Mouse (Mus musculus): ENCODE results near the gene Rab11a.
A peak's percentile ranks its signal among the peaks of the same experiment; 100 is the strongest.
"Not testable (repeated sequence)": the region's sequence is repeated elsewhere in the genome, so short reads cannot be mapped to it uniquely, and the experiment has no call there.

Rab11a gene

GRCm38 (mm10) chr9:64742453-64742852, 4.9 kb upstream of the Rab11a start:
- DNase-seq (ENCODE audit: low spot score in 2 of 2), result no peak

- no peak for DNase-seq (ENCODE audit: low spot score in 2 of 2)
These were observed 1.4 kb upstream of the Rab11a start for GRCm38 (mm10) chr9:64739001-64739400.

GRCm38 (mm10) chr9:64736639-64737405, 736 bp downstream of the Rab11a start:
- peak in 1 of 2 experiments; percentile 49 for DNase-seq (ENCODE audit: low spot score in 2 of 2)

GRCm38 (mm10) chr9:64736076-64736638, 1.4 kb downstream of the Rab11a start:
- DNase-seq (ENCODE audit: low spot score in 2 of 2), result no peak

- DNase-seq (ENCODE audit: low spot score in 2 of 2), result not testable (repeated sequence)
These were observed 2.6 kb downstream of the Rab11a start for GRCm38 (mm10) chr9:64734992-64735391.

- no peak for DNase-seq (ENCODE audit: low spot score in 2 of 2)
These were observed 3.4 kb downstream of the Rab11a start for GRCm38 (mm10) chr9:64734166-64734565.

GRCm38 (mm10) chr9:64731029-64731560, 6.5 kb downstream of the Rab11a start:
- DNase-seq (ENCODE audit: low spot score in 2 of 2), result no peak

GRCm38 (mm10) chr9:64726454-64726853, 11.1 kb downstream of the Rab11a start:
- DNase-seq (ENCODE audit: low spot score in 2 of 2), result no peak

- no peak for DNase-seq (ENCODE audit: low spot score in 2 of 2)
These were observed 17.9 kb downstream of the Rab11a start for GRCm38 (mm10) chr9:64719526-64720163.

- not testable (repeated sequence) for DNase-seq (ENCODE audit: low spot score in 2 of 2)
These were observed 27.3 kb downstream of the Rab11a start for GRCm38 (mm10) chr9:64710291-64710690.

GRCm38 (mm10) chr9:64704073-64704840, 33.3 kb downstream of the Rab11a start:
- DNase-seq (ENCODE audit: low spot score in 2 of 2), result no peak

- no peak for DNase-seq (ENCODE audit: low spot score in 2 of 2)
These were observed 34.1 kb downstream of the Rab11a start for GRCm38 (mm10) chr9:64703420-64703965.

GRCm38 (mm10) chr9:64702937-64703336, 34.6 kb downstream of the Rab11a start:
- no peak for DNase-seq (ENCODE audit: low spot score in 2 of 2)

GRCm38 (mm10) chr9:64702391-64702790, 35.2 kb downstream of the Rab11a start:
- no peak for DNase-seq (ENCODE audit: low spot score in 2 of 2)

GRCm38 (mm10) chr9:64701651-64702050, 35.9 kb downstream of the Rab11a start:
- no peak for DNase-seq (ENCODE audit: low spot score in 2 of 2)

GRCm38 (mm10) chr9:64700451-64701311, 36.9 kb downstream of the Rab11a start:
- no peak for DNase-seq (ENCODE audit: low spot score in 2 of 2)

GRCm38 (mm10) chr9:64698586-64698985, 39.0 kb downstream of the Rab11a start:
- DNase-seq (ENCODE audit: low spot score in 2 of 2), result no peak

- no peak for DNase-seq (ENCODE audit: low spot score in 2 of 2)
These were observed 39.9 kb downstream of the Rab11a start for GRCm38 (mm10) chr9:64697677-64698076.

GRCm38 (mm10) chr9:64697006-64697405, 40.6 kb downstream of the Rab11a start:
- DNase-seq (ENCODE audit: low spot score in 2 of 2), result no peak

- DNase-seq (ENCODE audit: low spot score in 2 of 2), result no peak
These were observed 41.2 kb downstream of the Rab11a start for GRCm38 (mm10) chr9:64696404-64696803.

GRCm38 (mm10) chr9:64695266-64695665, 42.3 kb downstream of the Rab11a start:
- no peak for DNase-seq (ENCODE audit: low spot score in 2 of 2)
